Mouse (Mus musculus): ENCODE results near the gene Mpzl1.

DNA sequence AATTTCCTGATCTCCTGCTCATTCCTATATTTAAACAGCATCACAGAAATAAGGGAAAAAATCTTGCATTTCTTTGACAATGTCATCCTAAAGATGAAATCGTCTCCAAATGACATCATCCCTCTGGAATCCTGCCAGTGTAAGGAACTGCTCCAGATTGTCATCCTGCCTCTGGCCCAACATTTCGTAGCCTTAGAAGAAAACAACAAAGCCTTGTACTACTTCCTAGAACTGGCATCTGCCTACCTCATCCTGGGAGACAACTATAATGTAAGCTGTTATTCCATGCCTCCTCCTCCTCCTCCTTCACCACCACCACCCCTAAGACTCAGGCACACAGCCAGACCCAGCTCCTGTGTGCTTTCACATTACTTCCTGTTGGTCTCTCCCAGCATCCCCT, 77.6 kb downstream of the Mpzl1 start:
- TF ChIP-seq HCFC1 (IDR thresholded peaks at IDR 0.05; ENCODE audit: borderline replicate concordance, insufficient read depth, low read length) (no peak), ZC3H11A (IDR thresholded peaks at IDR 0.05; ENCODE audit: borderline replicate concordance, low read depth, low read length) (no peak)

Data from ES-E14 (cell line).